Mouse (Mus musculus) urinary bladder, postnatal 0 days (tissue): ENCODE data around the gene Olfr465-ps1. TPM values are rescaled to one million over a fixed set of nuclear protein-coding genes. Genes with fewer than 3 reads are reported as not detected.

Experiments used
- polyA plus RNA-seq: library from polyadenylated mRNA; unstranded; fragments of >200 nt; fragmentation: Nextera tagmentation; extraction: Ambion mirVana; gene quantifications from 2 replicates; pipeline ENCODE4 v1.2.1, GENCODE M21; 2015

The Olfr465-ps1 gene
- not detected in 2 replicates for polyA plus RNA-seq

DNA sequence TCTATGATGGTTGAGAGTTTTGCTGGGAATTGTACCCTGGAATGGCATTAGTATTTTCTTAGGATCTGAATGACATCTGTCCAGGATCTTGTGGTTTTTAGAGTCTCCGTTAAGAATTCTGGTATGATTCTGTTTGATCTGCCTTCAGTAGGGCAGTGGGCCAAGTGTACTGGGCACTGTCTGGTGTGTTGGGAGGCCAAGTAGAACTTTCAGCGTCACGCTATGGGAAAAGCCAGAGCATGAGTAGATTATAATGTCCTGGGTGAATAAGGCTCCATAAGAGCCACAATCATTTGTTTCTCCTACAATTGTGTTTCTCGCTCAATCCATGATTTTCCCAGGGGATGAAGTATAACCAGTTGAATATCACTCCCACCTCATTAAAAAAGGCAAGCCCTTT, at the start of gene Olfr465-ps1:
TSS of gene Olfr465-ps1 (plus strand) at position 301 of the 400 bp plus-strand sequence.

DNA sequence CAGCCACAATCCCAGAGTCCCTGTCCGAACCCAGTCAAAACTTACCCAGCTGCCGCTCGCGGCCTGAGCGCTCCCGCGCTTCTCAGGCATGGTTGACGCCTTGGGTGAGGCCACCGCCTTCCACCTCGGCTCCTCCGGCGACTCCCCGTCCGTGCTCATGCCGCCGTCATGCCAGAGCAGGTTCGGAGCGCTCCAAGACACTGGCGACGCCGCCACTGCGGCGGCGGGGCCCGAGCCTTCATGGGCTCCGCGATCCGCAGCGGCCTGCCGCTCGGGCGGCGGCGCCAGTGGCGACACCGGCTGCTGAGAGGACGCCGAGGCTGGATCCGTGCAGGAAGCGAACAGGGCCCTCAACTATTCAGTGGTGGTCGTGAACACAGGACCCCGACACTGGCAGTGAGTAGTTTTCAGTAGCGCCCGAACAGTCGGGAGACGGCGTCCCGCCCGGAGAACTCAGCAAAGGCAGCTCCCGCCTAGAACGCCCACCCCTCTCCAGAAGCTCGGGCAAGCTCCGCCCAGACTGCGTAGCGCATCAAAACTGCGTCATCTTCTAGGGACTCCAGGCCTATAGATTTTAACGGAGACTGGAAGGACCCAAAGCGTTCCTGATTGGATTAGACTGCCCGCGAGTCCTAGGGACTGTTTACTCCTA, 25.3 kb upstream of the Olfr465-ps1 start, which contains the start of gene Mfsd14b:
TSS of gene Mfsd14b (minus strand) at position 517 of the 652 bp plus-strand sequence.

DNA sequence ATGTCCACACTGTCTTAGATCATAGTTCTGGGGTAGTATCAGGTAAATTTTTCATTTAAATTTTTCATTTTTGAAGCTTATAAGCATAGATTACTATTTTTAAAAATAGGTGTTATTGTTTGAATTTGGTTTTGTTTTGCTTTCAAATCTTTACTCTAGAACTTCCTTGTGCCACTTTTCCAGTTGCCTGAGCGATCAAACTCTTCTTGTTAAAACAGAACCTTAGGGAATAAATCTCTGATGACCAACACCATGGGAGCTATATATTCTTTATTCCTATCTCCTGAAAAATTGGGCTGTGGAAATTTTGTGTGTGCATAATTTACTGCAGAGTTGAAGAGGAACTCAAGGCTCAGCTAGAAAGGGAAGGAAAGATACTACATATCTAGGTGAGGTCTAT, 12.1 kb downstream of the Olfr465-ps1 start, which contains the start of gene Olfr466:
TSS of gene Olfr466 (plus strand) at position 301 of the 400 bp plus-strand sequence.

Other genes with a start within 250 kb of the Olfr465-ps1 start
- 0.44 and 0.49 TPM in 2 replicates for gene Cntnap3, start 234.1 kb upstream of the Olfr465-ps1 start, polyA plus RNA-seq
- gene Spata31, start 220.7 kb upstream of the Olfr465-ps1 start, polyA plus RNA-seq: not detected in 2 replicates
- not detected in 2 replicates for gene Spata31d1c, start 105.0 kb upstream of the Olfr465-ps1 start, polyA plus RNA-seq
- not detected in 2 replicates for gene Prss47, start 85.3 kb upstream of the Olfr465-ps1 start, polyA plus RNA-seq
- gene Mfsd14b, start 25.1 kb upstream of the Olfr465-ps1 start, polyA plus RNA-seq: 31.7 and 39.1 TPM in 2 replicates
- gene Olfr466, start 12.2 kb downstream of the Olfr465-ps1 start, polyA plus RNA-seq: not detected in 2 replicates
- not detected in 2 replicates for gene Nlrp4f, start 67.9 kb downstream of the Olfr465-ps1 start, polyA plus RNA-seq
- gene Gm10775, start 121.5 kb downstream of the Olfr465-ps1 start, polyA plus RNA-seq: not detected in 2 replicates
- 4.2 and 4.9 TPM in 2 replicates for gene Zfp369, start 140.7 kb downstream of the Olfr465-ps1 start, polyA plus RNA-seq